Mouse (Mus musculus) hindbrain, embryonic 11.5 days (tissue): ENCODE measurements around the gene Map4k3. TPM values are rescaled to one million over a fixed set of nuclear protein-coding genes. Genes with fewer than 3 reads are reported as not detected.

Experiments used
- ATAC-seq: fragments of 200-750 bp; cut with Nextera tagmentation; 2 replicates; pipeline ENCODE4 v1.8.0; 2017; ENCODE audit warnings: mild to moderate bottlenecking, moderate TSS enrichment, moderate library complexity; ENCODE audit not compliant: low FRiP score
- DNase-seq: peaks from one replicate; pipeline ENCODE4 v3.0.0-alpha.2; 2015; ENCODE audit warnings: low spot score
- H3K27ac ChIP-seq: fragments of 300-500 bp; sonication (generic); 2 replicates; pipeline ENCODE4 v1.5.1; 2014; ENCODE audit warnings: mild to moderate bottlenecking, low read depth, low read length
- H3K27me3 ChIP-seq: fragments of 300-500 bp; sonication (generic); 2 replicates; pipeline ENCODE4 v1.6.1; 2014; ENCODE audit warnings: mild to moderate bottlenecking, low read length, moderate library complexity, mixed read lengths; ENCODE audit not compliant: control insufficient read depth, insufficient read depth
- H3K36me3 ChIP-seq: fragments of 300-500 bp; sonication (generic); 2 replicates; pipeline ENCODE4 v1.6.1; 2014; ENCODE audit warnings: mild to moderate bottlenecking, low read length, moderate library complexity, mixed read lengths; ENCODE audit not compliant: control insufficient read depth, insufficient read depth
- H3K4me1 ChIP-seq: fragments of 300-500 bp; sonication (generic); replicated peaks from 2 replicates; pipeline ENCODE4 v1.6.1; 2014; ENCODE audit warnings: low read length, mixed read lengths; ENCODE audit not compliant: control insufficient read depth, insufficient read depth
- H3K4me2 ChIP-seq: fragments of 300-500 bp; sonication (generic); replicated peaks from 2 replicates; pipeline ENCODE4 v1.6.1; 2014; ENCODE audit warnings: mild to moderate bottlenecking, low read depth, low read length
- H3K4me3 ChIP-seq: fragments of 300-500 bp; sonication (generic); 2 replicates; pipeline ENCODE4 v1.5.1; 2014; ENCODE audit warnings: low read depth, low read length
- H3K9ac ChIP-seq: fragments of 300-500 bp; sonication (generic); 2 replicates; pipeline ENCODE4 v1.6.1; 2014; ENCODE audit warnings: low read depth, low read length
- H3K9me3 ChIP-seq: fragments of 300-500 bp; sonication (generic); 2 replicates; pipeline ENCODE4 v1.6.1; 2016; ENCODE audit warnings: low read length; ENCODE audit not compliant: control insufficient read depth
- WGBS: fragments of 180-500 bp; shearing (Covaris S2); extraction: QIAGEN DNeasy Blood & Tissue Kit; methylation state at CpG from one replicate; pipeline ENCODE4 v1.1.7; 2014; 5-methylcytosine and 5-hydroxymethylcytosine counted together
- polyA plus RNA-seq: library from polyadenylated mRNA; unstranded; fragments of >200 nt; fragmentation: Nextera tagmentation; extraction: Ambion mirVana; gene quantifications from 2 replicates; pipeline ENCODE4 v1.2.1, GENCODE M21; 2014

Map4k3 gene
- polyA plus RNA-seq, 1 experiment from 2014 or later, result 27.5 TPM

DNA sequence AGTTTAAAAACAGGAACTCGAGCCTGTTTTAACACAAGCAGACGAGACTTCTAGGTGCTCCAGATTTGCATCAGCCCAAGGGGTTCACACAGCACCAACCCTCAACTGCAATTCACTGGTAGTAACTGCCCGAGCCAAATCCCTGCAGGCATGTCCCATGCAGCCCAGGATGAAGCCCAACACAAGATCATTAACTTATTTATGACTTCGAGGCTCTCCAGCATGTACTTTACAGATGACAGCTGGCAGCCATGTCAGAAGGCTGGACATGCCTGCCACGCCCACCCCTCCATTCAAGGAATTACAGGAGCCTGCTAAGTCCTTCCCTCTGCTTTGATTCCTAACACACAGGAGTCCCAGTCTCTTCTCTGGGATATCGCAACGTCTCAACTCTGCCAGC, 29.4 kb downstream of the Map4k3 start:
- Histone ChIP-seq H3K27ac (no peak overlapping the region), H3K36me3 (no peaks in the 10 kb centered on the region), H3K4me2 (no peak overlapping the region), H3K4me1 (peaks cover 2% of the 10 kb centered on the region; the same call in 1 of the 2 replicates), H3K4me3 (no peak overlapping the region), H3K9ac (no peak overlapping the region), H3K27me3 (no peaks in the 10 kb centered on the region), H3K9me3 (no peaks in the 10 kb centered on the region)
- DNase-seq, result no peak
- ATAC-seq, result no peak
- 65% methylated on average over 7 of the region's 7 CpGs for WGBS

DNA sequence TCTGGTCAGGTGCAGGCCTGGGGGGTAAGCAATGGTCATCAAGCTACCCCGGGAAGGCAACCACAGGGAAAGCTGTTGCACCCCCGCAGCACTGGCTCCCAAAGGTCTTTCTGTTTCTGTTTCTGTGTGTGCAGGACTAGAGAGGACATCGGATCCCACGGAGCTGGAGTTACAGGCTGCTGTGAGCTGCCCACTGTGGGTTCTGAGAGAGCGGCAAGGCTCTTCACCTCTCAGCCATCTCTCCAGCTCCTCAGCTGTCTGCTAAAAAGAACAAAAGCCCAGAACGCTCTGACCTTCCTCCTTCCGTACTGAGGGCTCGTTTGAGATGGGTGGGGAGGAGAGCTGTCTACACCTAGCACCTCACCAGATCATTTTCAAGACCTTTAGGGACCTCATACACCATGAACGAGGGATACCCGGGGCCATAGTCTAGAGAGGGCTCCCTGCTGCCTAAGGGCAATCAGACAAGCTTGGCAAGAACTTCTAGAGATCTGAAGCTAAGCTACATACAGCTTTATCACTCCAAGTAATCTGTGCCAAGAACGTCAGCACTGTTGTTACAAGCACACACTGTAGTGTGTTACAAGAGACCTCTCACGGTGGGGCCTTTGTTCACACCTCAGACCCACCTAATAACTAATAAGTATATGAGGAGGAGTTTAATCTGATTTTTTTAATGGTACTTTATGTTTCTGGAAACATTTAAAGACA, 29.9 kb downstream of the Map4k3 start:
- Histone ChIP-seq H3K27ac (peak overlapping the region; percentile 27; the same call in 1 of the 2 replicates), H3K9ac (no peak overlapping the region), H3K4me2 (no peak overlapping the region), H3K4me1 (peaks cover 2% of the 10 kb centered on the region; the same call in 1 of the 2 replicates), H3K9me3 (no peaks in the 10 kb centered on the region), H3K4me3 (no peak overlapping the region), H3K36me3 (no peaks in the 10 kb centered on the region), H3K27me3 (no peaks in the 10 kb centered on the region)
- DNase-seq, result no peak
- ATAC-seq, result no peak
- WGBS, result 73% methylated on average over 12 of the region's 12 CpGs

- H3K4me2 ChIP-seq, result no peak overlapping the region
- peaks cover 2% of the 10 kb centered on the region; the same call in 1 of the 2 replicates for H3K4me1 ChIP-seq
- ATAC-seq, result no peak; the same call in 1 of the 2 replicates
- no peaks in the 10 kb centered on the region for H3K36me3 ChIP-seq
- H3K4me3 ChIP-seq, result no peak overlapping the region
- no peaks in the 10 kb centered on the region for H3K9me3 ChIP-seq
- H3K9ac ChIP-seq, result no peak overlapping the region
- 89% methylated on average over 5 of the region's 5 CpGs for WGBS
- DNase-seq, result no peak
- H3K27me3 ChIP-seq, result no peaks in the 10 kb centered on the region
- H3K27ac ChIP-seq, result no peak overlapping the region
These were observed 31.3 kb downstream of the Map4k3 start for GRCm38 (mm10) chr17:80696956-80697355.

DNA sequence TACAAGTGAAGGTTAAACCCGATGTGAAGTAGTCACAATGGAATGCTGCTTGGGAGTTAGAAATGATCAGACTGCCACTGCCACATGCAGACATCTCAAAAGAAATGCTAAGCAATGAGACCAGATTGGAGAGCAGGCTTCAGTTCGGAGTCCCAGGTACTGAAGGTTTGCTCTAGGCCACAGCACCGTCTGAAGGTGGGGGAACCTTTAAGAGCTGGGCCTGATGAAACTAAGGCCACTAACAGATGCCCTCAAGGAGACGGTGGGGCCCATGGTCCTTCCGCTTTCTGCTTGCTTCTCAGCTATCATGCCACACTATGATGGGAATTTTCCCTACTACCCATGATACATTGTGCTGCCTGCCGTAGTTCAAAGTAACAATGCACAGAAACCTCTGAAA, 32.1 kb downstream of the Map4k3 start:
- DNase-seq (no peak), ATAC-seq (no peak)
- no peak overlapping the region for H3K4me2 ChIP-seq
- H3K9me3 ChIP-seq, result no peaks in the 10 kb centered on the region
- WGBS, result 93% methylated on average over 6 of the region's 6 CpGs
- no peak overlapping the region for H3K4me3 ChIP-seq
- no peaks in the 10 kb centered on the region; the same call in 1 of the 2 replicates for H3K4me1 ChIP-seq
- H3K27ac ChIP-seq, result no peak overlapping the region
- no peak overlapping the region for H3K9ac ChIP-seq
- no peaks in the 10 kb centered on the region for H3K27me3 ChIP-seq
- no peaks in the 10 kb centered on the region for H3K36me3 ChIP-seq

DNA sequence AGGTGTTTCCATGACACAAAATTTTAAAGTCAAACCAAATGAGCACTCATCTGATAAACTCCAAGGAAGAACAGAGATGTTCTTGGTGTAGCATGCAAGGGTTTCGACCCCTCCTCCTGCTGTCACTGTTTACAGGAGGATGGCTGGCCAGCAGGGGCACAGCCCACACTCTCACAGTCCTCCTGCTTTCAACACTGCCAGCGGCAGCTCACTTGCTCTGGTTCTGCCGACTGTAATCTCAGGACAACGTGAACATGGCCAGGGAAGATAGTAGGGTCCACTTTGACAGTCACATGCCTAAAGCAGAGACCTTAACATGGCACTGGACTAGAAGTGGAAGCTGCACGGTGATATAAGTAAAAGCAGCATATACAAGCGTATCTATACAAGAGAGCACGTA, 34.6 kb downstream of the Map4k3 start:
- Histone ChIP-seq H3K27ac (no peak overlapping the region), H3K4me1 (no peaks in the 10 kb centered on the region; the same call in 1 of the 2 replicates), H3K4me3 (no peak overlapping the region), H3K36me3 (no peaks in the 10 kb centered on the region), H3K4me2 (no peak overlapping the region), H3K27me3 (no peaks in the 10 kb centered on the region), H3K9me3 (no peaks in the 10 kb centered on the region), H3K9ac (no peak overlapping the region)
- 66% methylated on average over 7 of the region's 7 CpGs for WGBS
- ATAC-seq, result no peak
- DNase-seq, result no peak

- no peak for DNase-seq
- Histone ChIP-seq H3K4me3 (no peak overlapping the region), H3K27ac (no peak overlapping the region), H3K9ac (no peak overlapping the region), H3K9me3 (no peaks in the 10 kb centered on the region), H3K27me3 (no peaks in the 10 kb centered on the region), H3K36me3 (no peaks in the 10 kb centered on the region), H3K4me2 (no peak overlapping the region), H3K4me1 (no peaks in the 10 kb centered on the region; the same call in 1 of the 2 replicates)
- WGBS, result 78% methylated on average over 13 of the region's 13 CpGs
- ATAC-seq, result peak; percentile 18; the same call in 1 of the 2 replicates
These were observed 36.1 kb downstream of the Map4k3 start for GRCm38 (mm10) chr17:80692183-80692582.

- H3K27me3 ChIP-seq, result no peaks in the 10 kb centered on the region
- no peaks in the 10 kb centered on the region for H3K36me3 ChIP-seq
- no peak overlapping the region for H3K9ac ChIP-seq
- WGBS, result 83% methylated on average over 11 of the region's 11 CpGs
- no peak overlapping the region for H3K4me2 ChIP-seq
- DNase-seq (no peak), ATAC-seq (no peak)
- no peaks in the 10 kb centered on the region for H3K4me1 ChIP-seq
- no peaks in the 10 kb centered on the region for H3K9me3 ChIP-seq
- no peak overlapping the region for H3K4me3 ChIP-seq
- H3K27ac ChIP-seq, result no peak overlapping the region
These were observed 39.6 kb downstream of the Map4k3 start for GRCm38 (mm10) chr17:80688701-80689100.

DNA sequence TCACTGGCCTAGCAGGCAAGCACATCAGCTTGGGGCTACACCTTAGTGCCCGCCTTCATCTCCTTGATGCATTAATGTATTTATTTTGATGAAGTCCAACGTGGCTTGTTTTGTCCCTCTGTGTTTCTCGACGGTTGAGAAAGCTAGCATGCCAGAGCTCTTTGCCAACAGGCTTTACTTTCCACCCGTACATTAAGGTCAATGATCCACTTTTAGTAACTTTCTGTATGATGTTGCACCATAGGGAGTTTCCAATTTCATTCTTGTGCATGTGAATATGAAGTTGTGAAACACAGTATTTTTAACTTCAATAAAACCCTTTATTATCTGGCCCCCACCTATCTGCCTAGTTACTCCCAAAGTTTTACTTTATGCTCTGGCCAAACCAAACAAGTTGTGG, 42.2 kb downstream of the Map4k3 start:
- DNase-seq (no peak), ATAC-seq (no peak)
- no peaks in the 10 kb centered on the region for H3K4me1 ChIP-seq
- WGBS, result 89% methylated on average over 5 of the region's 5 CpGs
- H3K4me2 ChIP-seq, result no peak overlapping the region
- no peak overlapping the region for H3K9ac ChIP-seq
- H3K4me3 ChIP-seq, result no peak overlapping the region
- H3K27me3 ChIP-seq, result no peaks in the 10 kb centered on the region
- H3K36me3 ChIP-seq, result no peaks in the 10 kb centered on the region
- H3K9me3 ChIP-seq, result no peaks in the 10 kb centered on the region
- H3K27ac ChIP-seq, result no peak overlapping the region
